Mouse (Mus musculus) common myeloid progenitor, adult 5-6 weeks (primary cell): Measurements from ENCODE around the gene Ankrd17. TPM values are rescaled to one million over a fixed set of nuclear protein-coding genes. Genes with fewer than 3 reads are reported as not detected.
A peak's percentile ranks its signal among the peaks of the same experiment; 100 is the strongest.

Experiments used
- ATAC-seq: replicated peaks from 2 replicates; pipeline ENCODE4 v1.8.0; 2016; ENCODE audit warnings: low read depth, mild to moderate bottlenecking, moderate TSS enrichment, inconsistent platforms; ENCODE audit not compliant: poor library complexity, severe bottlenecking
- total RNA-seq: library from RNA; stranded (forward); fragments of 200-1000, 187-1606 nt; gene quantifications from 2 replicates; pipeline ENCODE4 v1.2.3, GENCODE M21; 2017

Ankrd17 gene
- total RNA-seq, 1 experiment from 2014 or later: 213 TPM

- no peak for ATAC-seq
These were observed 141.6 kb downstream of the Ankrd17 start for GRCm38 (mm10) chr5:90224730-90225129.

DNA sequence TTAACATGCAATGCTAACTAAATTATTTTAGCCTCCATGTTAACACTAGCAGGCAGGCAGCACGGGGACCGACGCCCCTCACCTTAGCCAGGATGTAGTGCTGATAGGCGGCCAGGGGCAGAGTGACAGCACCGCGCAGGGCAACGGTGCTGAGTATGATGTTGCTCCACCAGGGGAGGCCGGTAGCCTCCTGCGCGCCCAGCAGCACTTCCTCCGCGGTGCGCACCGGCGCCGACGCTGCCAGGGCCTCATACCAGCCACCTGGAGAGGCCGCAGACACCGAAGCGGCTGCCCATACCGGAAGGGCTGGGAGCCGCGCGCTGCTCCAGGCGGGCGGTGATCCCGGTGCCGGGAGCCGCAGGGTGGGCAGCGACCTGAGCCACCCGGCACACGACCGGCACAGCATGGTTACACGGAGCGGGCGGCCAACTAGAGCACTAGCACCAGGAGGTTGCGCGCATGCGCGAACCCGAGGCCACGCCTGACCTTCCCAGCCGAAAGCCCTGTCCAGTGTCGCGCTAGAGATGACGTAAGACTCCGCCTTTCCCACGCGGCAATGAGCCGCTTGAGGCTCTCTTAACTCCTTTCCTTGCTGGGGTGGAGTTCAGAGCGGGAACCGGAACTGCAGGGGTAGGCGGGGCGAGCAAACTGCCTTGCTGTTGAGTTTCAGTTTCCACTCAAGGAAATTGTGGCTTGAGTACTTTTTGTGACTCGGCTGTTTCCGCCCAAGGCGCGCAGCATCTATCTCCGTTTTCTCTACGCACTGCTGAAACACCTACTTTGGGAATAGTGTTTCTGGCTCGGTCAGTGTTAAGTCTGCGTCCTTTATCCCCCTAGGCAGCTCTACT, 142.6 kb downstream of the Ankrd17 start, which contains the start of gene Cox18:
Gene Cox18, minus strand, starts transcription at position 468 of the 848 bp plus-strand sequence.
- peak; percentile 97 for ATAC-seq

GRCm38 (mm10) chr5:90222937-90223336, 143.4 kb downstream of the Ankrd17 start:
- ATAC-seq: no peak

GRCm38 (mm10) chr5:90217791-90218190, 148.6 kb downstream of the Ankrd17 start:
- no peak for ATAC-seq

DNA sequence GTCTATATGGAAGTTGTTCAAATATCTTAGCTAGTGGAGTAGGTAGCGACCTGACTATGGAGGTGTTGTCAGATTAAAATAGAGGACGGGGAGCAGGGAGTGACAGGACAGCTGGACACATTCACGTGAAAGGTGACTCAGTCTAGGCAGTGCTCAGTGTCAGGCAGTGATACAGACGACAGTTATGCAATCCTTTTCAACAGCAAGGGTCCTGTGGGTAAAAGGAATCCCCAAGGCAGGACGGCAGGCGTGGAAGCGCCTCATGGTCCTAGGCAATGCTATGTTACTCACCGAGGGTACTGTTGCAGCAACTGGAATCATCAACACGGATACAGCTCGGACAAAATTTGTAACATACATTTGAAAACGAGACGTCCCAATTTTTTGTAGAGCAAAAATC, 149.2 kb downstream of the Ankrd17 start:
- ATAC-seq: no peak

- no peak for ATAC-seq
These were observed 153.0 kb downstream of the Ankrd17 start for GRCm38 (mm10) chr5:90213356-90213755.

DNA sequence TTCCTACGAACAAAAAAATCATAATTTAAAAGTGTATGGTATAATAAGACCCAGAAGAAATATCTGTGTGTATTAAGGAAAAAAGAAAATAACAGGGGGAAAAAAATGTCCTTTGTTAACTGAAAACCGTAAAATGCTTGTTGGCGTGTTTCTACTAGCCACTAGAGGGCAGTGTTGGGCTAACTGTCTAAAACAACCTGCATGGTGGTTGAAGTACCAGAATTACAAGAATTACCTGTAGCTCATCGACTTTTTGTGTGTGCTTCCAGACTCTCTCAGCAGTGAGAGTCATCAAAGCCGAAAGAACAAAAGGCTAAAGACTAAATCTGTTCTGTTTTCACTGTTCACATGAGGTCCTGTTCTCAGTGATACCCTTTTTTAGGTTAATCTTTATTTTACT, 163.2 kb downstream of the Ankrd17 start:
- ATAC-seq: peak; percentile 63; the same call in 1 of the 2 replicates

- ATAC-seq: no peak
These were observed 163.8 kb downstream of the Ankrd17 start for GRCm38 (mm10) chr5:90202447-90203117.

- ATAC-seq: no peak
These were observed 166.3 kb downstream of the Ankrd17 start for GRCm38 (mm10) chr5:90199922-90200632.

DNA sequence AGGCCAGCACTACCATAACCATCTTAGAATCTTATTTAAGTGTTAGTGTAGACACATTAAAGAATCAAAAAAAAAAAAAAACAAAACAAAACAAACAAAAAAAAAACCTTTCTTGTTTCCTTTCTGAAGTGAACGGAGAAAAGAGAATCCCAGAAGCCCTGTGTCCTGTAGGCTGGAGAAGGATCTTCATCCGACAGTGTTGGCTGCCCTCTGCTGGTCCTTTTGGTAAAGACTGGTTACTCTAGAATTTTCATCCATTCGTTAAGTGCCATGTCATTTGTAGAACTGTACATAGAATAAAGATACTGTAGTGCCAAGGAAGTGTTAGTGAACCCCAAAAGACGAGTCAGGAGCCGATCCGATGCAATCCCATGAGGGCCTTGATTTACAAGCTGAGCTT, 171.5 kb downstream of the Ankrd17 start:
- peak; percentile 98 for ATAC-seq

- ATAC-seq: no peak
These were observed 183.6 kb downstream of the Ankrd17 start for GRCm38 (mm10) chr5:90182782-90183181.

GRCm38 (mm10) chr5:90179094-90179493, 187.3 kb downstream of the Ankrd17 start:
- ATAC-seq: no peak

GRCm38 (mm10) chr5:90178116-90178515, 188.3 kb downstream of the Ankrd17 start:
- no peak for ATAC-seq

Other genes with a start within 250 kb of the Ankrd17 start
- 19.7 and 25.8 TPM in 2 replicates for gene Cox18, start 142.6 kb downstream of the Ankrd17 start, total RNA-seq
- 1.2 and 3.2 TPM in 2 replicates for gene Gm9958, start 627 bp upstream of the Ankrd17 start, total RNA-seq
- not detected in 2 replicates for gene Alb, start 94.3 kb upstream of the Ankrd17 start, total RNA-seq
- 0.19 and 0.59 TPM in 2 replicates for gene Afp, start 124.2 kb upstream of the Ankrd17 start, total RNA-seq
- not detected in 2 replicates for gene Afm, start 152.4 kb upstream of the Ankrd17 start, total RNA-seq
- gene 5830473C10Rik, start 194.5 kb upstream of the Ankrd17 start, total RNA-seq: 0.09 TPM in 1 of 2 replicates, not detected in the other